Mouse (Mus musculus) forebrain, embryonic 15.5 days (tissue): ENCODE data around the gene Pomgnt1. TPM values are rescaled to one million over a fixed set of nuclear protein-coding genes. Genes with fewer than 3 reads are reported as not detected.

Experiments used
- ATAC-seq: fragments of 200-750 bp; cut with Nextera tagmentation; replicated peaks from 2 replicates; pipeline ENCODE4 v1.8.0; 2017; ENCODE audit warnings: mild to moderate bottlenecking, moderate TSS enrichment, moderate library complexity
- H3K27ac ChIP-seq: fragments of 300-500 bp; sonication (generic); replicated peaks from 2 replicates; pipeline ENCODE4 v1.5.1; 2015; ENCODE audit warnings: mild to moderate bottlenecking, inconsistent platforms
- H3K27me3 ChIP-seq: fragments of 300-500 bp; sonication (generic); 2 replicates; pipeline ENCODE4 v1.6.1; 2015; ENCODE audit warnings: inconsistent platforms
- H3K36me3 ChIP-seq: fragments of 300-500 bp; sonication (generic); 2 replicates; pipeline ENCODE4 v1.6.1; 2015; ENCODE audit warnings: mild to moderate bottlenecking, inconsistent platforms
- H3K4me1 ChIP-seq: fragments of 300-500 bp; sonication (generic); 2 replicates; pipeline ENCODE4 v1.6.1; 2015; ENCODE audit warnings: inconsistent platforms
- H3K4me2 ChIP-seq: fragments of 300-500 bp; sonication (generic); replicated peaks from 2 replicates; pipeline ENCODE4 v1.6.1; 2015; ENCODE audit warnings: mild to moderate bottlenecking, inconsistent platforms
- H3K4me3 ChIP-seq: fragments of 300-500 bp; sonication (generic); 2 replicates; pipeline ENCODE4 v1.5.1; 2015; ENCODE audit warnings: mild to moderate bottlenecking, inconsistent platforms
- H3K9ac ChIP-seq: fragments of 300-500 bp; sonication (generic); replicated peaks from 2 replicates; pipeline ENCODE4 v1.6.1; 2015; ENCODE audit warnings: mild to moderate bottlenecking, inconsistent platforms
- H3K9me3 ChIP-seq: fragments of 300-500 bp; sonication (generic); 2 replicates; pipeline ENCODE4 v1.6.1; 2016; ENCODE audit warnings: inconsistent platforms
- whole genome bisulfite sequencing: fragments of 180-500 bp; shearing (Covaris S2); methylation state at CpG from one replicate; pipeline ENCODE4 v1.1.7; 2015; ENCODE audit warnings: mixed read lengths; 5-methylcytosine and 5-hydroxymethylcytosine counted together
- polyA plus RNA-seq: library from polyadenylated mRNA; unstranded; fragments of >200 nt; fragmentation: Nextera tagmentation; extraction: Ambion mirVana; gene quantifications from 2 replicates; pipeline ENCODE4 v1.2.1, GENCODE M21; 2015

Gene Pomgnt1
- polyA plus RNA-seq, 1 experiment from 2014 or later: 66.1 TPM

DNA sequence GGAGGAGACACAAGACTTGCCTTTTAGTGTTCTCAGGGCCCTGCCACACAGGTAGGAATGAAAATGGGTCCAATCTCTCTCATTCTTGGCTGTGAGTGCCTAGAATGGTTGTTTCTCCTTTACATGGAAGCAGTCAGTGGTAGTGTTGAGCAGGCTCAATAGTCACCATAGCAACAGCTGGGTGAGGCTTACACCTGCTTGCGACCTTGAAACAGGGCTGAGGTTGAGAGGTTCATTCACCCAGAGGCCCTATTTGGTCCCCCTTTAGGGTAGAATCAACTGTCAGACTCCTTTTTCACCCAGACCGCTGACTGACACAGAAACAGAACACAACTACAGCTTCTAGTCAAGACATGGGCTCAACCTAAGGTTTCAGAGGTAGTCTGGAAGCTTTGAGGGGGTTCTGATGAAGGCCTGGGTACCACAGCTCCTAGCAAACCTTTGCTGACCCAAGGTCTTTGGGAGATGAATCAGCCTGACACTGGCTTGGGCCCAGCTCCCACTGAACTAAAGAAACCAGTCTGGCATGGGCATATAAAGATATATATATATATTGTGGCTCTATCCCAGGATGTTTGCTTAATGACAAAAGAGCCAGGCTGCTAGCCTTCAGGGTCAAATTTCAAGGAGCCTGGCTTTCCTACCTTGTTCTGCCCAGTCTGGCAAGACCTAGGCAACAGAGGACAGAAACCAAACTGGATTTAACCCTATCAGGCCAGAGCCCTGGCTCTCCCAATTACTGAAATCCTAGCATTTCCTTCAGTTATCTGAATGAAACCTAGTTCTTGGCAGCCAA, 41.3 kb downstream of the Pomgnt1 start:
- no peak for ATAC-seq
- WGBS: 82% methylated on average over 2 of the region's 2 CpGs
- H3K4me3 ChIP-seq: no peak overlapping the region

DNA sequence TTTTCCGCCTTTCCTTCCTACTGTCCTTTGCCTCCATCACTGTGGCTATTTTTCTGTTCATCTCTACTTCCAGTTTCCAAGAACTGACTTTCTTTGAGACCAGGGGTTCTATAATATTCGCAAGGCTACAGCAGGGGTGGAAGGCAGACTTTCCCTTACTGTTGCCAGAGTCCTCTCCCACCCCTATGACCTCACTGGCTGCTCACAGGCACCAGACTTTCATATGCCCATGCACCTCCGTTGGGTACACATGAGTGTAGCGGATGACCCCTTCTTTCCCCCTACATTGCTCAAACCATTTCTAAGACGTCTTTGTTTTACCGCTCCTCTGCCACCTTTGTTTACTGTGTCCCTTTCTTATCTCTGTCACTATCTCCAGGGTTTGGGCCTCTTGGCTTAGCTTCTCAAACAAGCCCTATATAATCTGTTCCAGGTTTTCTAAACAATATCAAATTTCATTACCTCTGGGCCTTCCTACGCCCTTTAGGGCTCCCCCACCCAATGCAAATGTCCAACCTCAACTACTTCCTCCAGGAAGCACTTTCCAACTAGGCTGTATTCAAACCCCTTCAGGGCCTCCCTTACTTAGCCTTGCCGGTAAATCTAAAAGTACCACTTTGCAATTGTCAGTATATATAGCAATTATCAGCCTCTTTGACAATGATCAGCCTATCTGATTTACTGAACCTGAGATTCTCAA, 42.2 kb downstream of the Pomgnt1 start:
- WGBS: 80% methylated on average over 8 of the region's 8 CpGs
- H3K4me3 ChIP-seq: no peak overlapping the region
- no peak overlapping the region for H3K9ac ChIP-seq
- no peaks in the 10 kb centered on the region for H3K9me3 ChIP-seq
- no peak overlapping the region for H3K27ac ChIP-seq
- no peaks in the 10 kb centered on the region for H3K36me3 ChIP-seq
- no peaks in the 10 kb centered on the region for H3K4me1 ChIP-seq
- no peak for ATAC-seq
- no peaks in the 10 kb centered on the region for H3K27me3 ChIP-seq
- H3K4me2 ChIP-seq: no peak overlapping the region

More for the DNA sequence above, 41.3 kb downstream of the Pomgnt1 start:
- H3K4me1 ChIP-seq: 0 out of 2 replicates have a peak, but pooled peaks cover 2% of the 10 kb centered on the region
- H3K9me3 ChIP-seq: no peaks in the 10 kb centered on the region
- no peak overlapping the region for H3K27ac ChIP-seq
- no peaks in the 10 kb centered on the region for H3K27me3 ChIP-seq
- H3K4me2 ChIP-seq: no peak overlapping the region
- no peak overlapping the region for H3K9ac ChIP-seq
- no peaks in the 10 kb centered on the region for H3K36me3 ChIP-seq

- Histone ChIP-seq H3K9ac (no peak within 1 kb of the TSS), H3K9me3 (no peaks in the 10 kb centered on the region), H3K4me3 (no peak within 1 kb of the TSS), H3K36me3 (no peaks in the 10 kb centered on the region), H3K4me1 (no peaks in the 10 kb centered on the region), H3K27ac (no peak within 1 kb of the TSS), H3K27me3 (no peaks in the 10 kb centered on the region), H3K4me2 (no peak within 1 kb of the TSS)
- ATAC-seq: no peak
- WGBS: 28% methylated on average over 7 of the region's 7 CpGs
These were observed 43.8 kb downstream of the Pomgnt1 start, which contains the start of gene Tspan1 for GRCm38 (mm10) chr4:116167404-116167803. TSS of gene Tspan1 (minus strand) at chr4:116167601.

GRCm38 (mm10) chr4:116168617-116169352, 45.1 kb downstream of the Pomgnt1 start:
- ATAC-seq: peak; percentile 75
- no peaks in the 10 kb centered on the region for H3K36me3 ChIP-seq
- WGBS: 87% methylated on average over 7 of the region's 8 CpGs

GRCm38 (mm10) chr4:116169353-116169672, 45.7 kb downstream of the Pomgnt1 start:
- H3K4me2 ChIP-seq: no peak overlapping the region
- H3K4me3 ChIP-seq: no peak overlapping the region
- WGBS: 68% methylated on average over 3 of the region's 3 CpGs
- H3K27me3 ChIP-seq: no peaks in the 10 kb centered on the region
- H3K9ac ChIP-seq: no peak overlapping the region
- no peaks in the 10 kb centered on the region for H3K9me3 ChIP-seq
- no peak overlapping the region for H3K27ac ChIP-seq
- no peaks in the 10 kb centered on the region for H3K36me3 ChIP-seq
- peak; percentile 23; the same call in 1 of the 2 replicates for ATAC-seq
- no peaks in the 10 kb centered on the region for H3K4me1 ChIP-seq

More at GRCm38 (mm10) chr4:116168617-116169352, 45.1 kb downstream of the Pomgnt1 start:
- H3K4me2 ChIP-seq: no peak overlapping the region
- H3K4me3 ChIP-seq: no peak overlapping the region
- no peaks in the 10 kb centered on the region for H3K27me3 ChIP-seq
- no peak overlapping the region for H3K27ac ChIP-seq
- H3K9me3 ChIP-seq: no peaks in the 10 kb centered on the region
- H3K4me1 ChIP-seq: no peaks in the 10 kb centered on the region
- H3K9ac ChIP-seq: no peak overlapping the region

DNA sequence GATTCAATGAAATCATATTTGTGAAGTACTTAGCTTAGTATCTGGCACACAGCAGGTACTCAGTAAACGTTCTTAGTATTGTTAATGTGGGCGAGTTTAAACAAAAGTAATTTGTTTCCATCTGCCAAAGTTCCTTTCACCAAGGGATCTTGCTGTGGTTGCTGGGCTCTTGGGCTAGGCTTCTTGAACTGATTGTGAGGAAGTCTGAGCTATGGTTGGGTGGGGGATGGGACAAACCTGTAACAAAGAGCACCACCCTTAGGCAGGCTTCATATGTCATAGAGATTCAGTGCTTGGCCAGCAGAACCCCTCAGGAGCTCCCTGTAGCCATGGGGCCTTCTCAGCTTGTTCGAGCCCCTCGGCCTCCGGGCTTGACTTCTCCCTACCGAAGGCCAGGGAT, 49.4 kb downstream of the Pomgnt1 start, which contains the start of the genes 1700042G07Rik and Gm49337:
1700042G07Rik (plus strand) TSS at position 301 of the 400 bp plus-strand sequence.
Gm49337 (plus strand) TSS at position 313 of the 400 bp plus-strand sequence.
- WGBS: 80% methylated on average over 6 of the region's 6 CpGs

GRCm38 (mm10) chr4:116173752-116174151, 50.1 kb downstream of the Pomgnt1 start:
- H3K4me1 ChIP-seq: peaks cover 26% of the 10 kb centered on the region
- no peak overlapping the region for H3K4me3 ChIP-seq
- WGBS: 88% methylated on average over 4 of the region's 4 CpGs
- H3K27me3 ChIP-seq: no peaks in the 10 kb centered on the region
- H3K9me3 ChIP-seq: no peaks in the 10 kb centered on the region
- H3K36me3 ChIP-seq: no peaks in the 10 kb centered on the region
- no peak overlapping the region for H3K27ac ChIP-seq
- no peak overlapping the region for H3K4me2 ChIP-seq
- no peak for ATAC-seq
- H3K9ac ChIP-seq: no peak overlapping the region

More for the DNA sequence above, 49.4 kb downstream of the Pomgnt1 start, which contains the start of the genes 1700042G07Rik and Gm49337:
- no peak within 1 kb of the TSS for H3K4me2 ChIP-seq
- no peak within 1 kb of the TSS for H3K4me3 ChIP-seq
- H3K4me1 ChIP-seq: peaks cover 26% of the 10 kb centered on the region
- H3K27me3 ChIP-seq: no peaks in the 10 kb centered on the region
- no peaks in the 10 kb centered on the region for H3K9me3 ChIP-seq
- no peak for ATAC-seq
- no peak within 1 kb of the TSS for H3K27ac ChIP-seq
- H3K36me3 ChIP-seq: no peaks in the 10 kb centered on the region
- H3K9ac ChIP-seq: no peak within 1 kb of the TSS

GRCm38 (mm10) chr4:116174466-116175116, 51.0 kb downstream of the Pomgnt1 start:
- Histone ChIP-seq H3K27me3 (no peaks in the 10 kb centered on the region), H3K9me3 (no peaks in the 10 kb centered on the region), H3K4me1 (peaks cover 26% of the 10 kb centered on the region), H3K27ac (no peak overlapping the region), H3K4me2 (no peak overlapping the region), H3K9ac (no peak overlapping the region), H3K4me3 (no peak overlapping the region), H3K36me3 (no peaks in the 10 kb centered on the region)
- WGBS: 45% methylated on average over 6 of the region's 6 CpGs
- no peak for ATAC-seq

DNA sequence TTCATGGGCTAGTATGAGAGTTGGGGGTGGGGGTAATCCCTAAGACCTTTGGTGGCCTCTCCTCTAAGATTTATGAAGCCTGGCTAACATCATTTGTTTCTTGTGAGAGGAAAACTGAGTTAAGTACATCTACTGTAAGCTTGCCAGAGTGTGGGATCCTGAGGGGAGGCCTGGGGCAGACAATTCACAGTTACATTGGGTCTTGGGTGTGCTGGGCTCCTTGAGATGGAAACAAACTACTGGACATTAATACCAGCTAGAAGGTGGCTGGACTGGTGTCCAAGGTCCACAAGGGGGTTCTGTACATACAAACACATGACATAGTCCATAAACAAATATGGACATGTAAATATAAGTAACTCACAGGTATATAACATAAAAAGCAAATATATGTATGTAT, 51.5 kb downstream of the Pomgnt1 start:
- no peak for ATAC-seq
- Histone ChIP-seq H3K9me3 (no peaks in the 10 kb centered on the region), H3K36me3 (no peaks in the 10 kb centered on the region), H3K4me2 (no peak overlapping the region), H3K27me3 (no peaks in the 10 kb centered on the region), H3K27ac (no peak overlapping the region), H3K4me1 (peaks cover 26% of the 10 kb centered on the region), H3K4me3 (no peak overlapping the region), H3K9ac (no peak overlapping the region)

- peak overlapping the region; percentile 51 for H3K27ac ChIP-seq
- peaks cover 26% of the 10 kb centered on the region for H3K4me1 ChIP-seq
- no peak overlapping the region; the same call in 1 of the 2 replicates for H3K4me2 ChIP-seq
- ATAC-seq: peak; percentile 47; the same call in 1 of the 2 replicates
- no peaks in the 10 kb centered on the region for H3K27me3 ChIP-seq
- no peaks in the 10 kb centered on the region for H3K36me3 ChIP-seq
- no peak overlapping the region for H3K4me3 ChIP-seq
- no peak overlapping the region; the same call in 1 of the 2 replicates for H3K9ac ChIP-seq
- WGBS: 74% methylated on average over 7 of the region's 7 CpGs
- no peaks in the 10 kb centered on the region for H3K9me3 ChIP-seq
These were observed 52.3 kb downstream of the Pomgnt1 start for GRCm38 (mm10) chr4:116175711-116176542.

- Histone ChIP-seq H3K4me1 (peaks cover 26% of the 10 kb centered on the region), H3K4me2 (peak overlapping the region; percentile 31), H3K4me3 (no peak overlapping the region; the same call in 1 of the 2 replicates), H3K36me3 (no peaks in the 10 kb centered on the region), H3K27me3 (no peaks in the 10 kb centered on the region), H3K9ac (no peak overlapping the region; the same call in 1 of the 2 replicates), H3K9me3 (no peaks in the 10 kb centered on the region), H3K27ac (peak overlapping the region; percentile 51)
- WGBS: 20% methylated on average over 10 of the region's 10 CpGs
- ATAC-seq: peak; percentile 84
These were observed 52.9 kb downstream of the Pomgnt1 start for GRCm38 (mm10) chr4:116176543-116176988.
